Comparison of ENCODE assay signal across 9 mouse cellular contexts in the genomic region with DNA sequence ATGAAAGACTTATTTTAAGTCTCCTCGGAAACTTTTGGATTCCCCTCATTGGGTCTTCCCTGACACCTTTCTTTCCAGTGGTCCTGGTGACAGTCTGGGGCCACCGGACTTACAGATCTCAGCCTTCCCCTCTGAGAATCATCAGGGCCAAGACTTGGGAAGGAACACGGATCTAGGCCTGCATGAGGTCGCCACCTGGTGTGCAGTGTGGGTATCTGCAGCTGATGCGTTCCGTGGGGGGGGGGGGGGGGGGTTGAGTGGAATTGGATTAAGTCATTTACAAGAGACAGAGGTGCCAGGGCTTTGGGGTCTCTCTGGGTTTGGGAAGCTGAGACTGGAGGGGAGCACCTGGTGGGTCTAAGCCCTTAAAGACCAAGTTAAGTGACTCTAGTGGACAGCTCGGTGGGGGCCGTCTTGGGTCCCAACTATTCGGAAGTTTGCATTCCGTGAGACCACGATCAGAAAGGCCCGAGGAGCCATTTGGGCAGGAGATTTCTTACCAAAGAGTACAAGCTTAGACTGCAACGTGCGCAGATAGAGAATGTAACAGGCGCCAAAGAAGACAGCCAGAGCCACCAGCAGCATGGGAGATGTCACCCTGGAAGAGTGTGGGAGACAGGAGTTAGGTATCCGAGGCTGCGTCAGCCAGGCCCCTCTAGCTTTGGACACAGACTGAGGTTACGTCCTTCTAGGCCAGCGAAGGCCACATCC. TPM values are rescaled to one million over a fixed set of nuclear protein-coding genes. Genes with fewer than 3 reads are reported as not detected.
DNase-seq lines count a peak whose midpoint lies in the region; ATAC-seq lines count a peak whose summit lies in the region.
"Had no signal": no experiment of that assay in that cellular context is flagged by ENCODE, and none has a peak within 500 bp of the region (broad histone marks: within the 10 kb centered on the region; RNA-seq: fewer than 3 reads in every experiment).

No protein-coding gene starts in this region.

- peak overlapping the region; percentile 74 for H3K27ac ChIP-seq in hindbrain, embryonic 14.5 days
- H3K27ac ChIP-seq in liver, embryonic 12.5 days: peak overlapping the region; percentile 89

- H3K36me3 ChIP-seq in erythroblast, embryonic 14.5 days (ENCODE audit: control insufficient read depth): peaks cover 7% of the 10 kb centered on the region
- H3K36me3 ChIP-seq in hindbrain, embryonic 14.5 days (replicated peaks; ENCODE audit: control insufficient read depth, insufficient read depth): peaks cover 14% of the 10 kb centered on the region
- H3K36me3 ChIP-seq in liver, embryonic 12.5 days: peaks cover 11% of the 10 kb centered on the region; the same call in 1 of the 2 replicates

- H3K9ac ChIP-seq in hindbrain, embryonic 14.5 days: peak overlapping the region; percentile 71; the same call in 1 of the 2 replicates
- peak overlapping the region; percentile 81 for H3K9ac ChIP-seq in liver, embryonic 12.5 days

- 12% methylated on average over 19 of the region's 19 CpGs for WGBS in hindbrain, embryonic 14.5 days
- WGBS in liver, embryonic 12.5 days (ENCODE audit: insufficient replicate concordance): 7% methylated on average over 19 of the region's 19 CpGs

- peak; percentile 40 for DNase-seq in layer of hippocampus, adult 9-10 months (ENCODE audit: low spot score)
- no peak for DNase-seq in layer of hippocampus, adult 8-10 months (ENCODE audit: low spot score in 2 of 2)
- DNase-seq in adrenal gland, postnatal 36 days: peak; percentile 41 to 52
- peak; percentile 51 for DNase-seq in hindbrain, embryonic 14.5 days (ENCODE audit: low spot score)
- no peak for DNase-seq in ovary, postnatal 14 days (ENCODE audit: low spot score)

- H3K9me3 ChIP-seq in erythroblast, embryonic 14.5 days (ENCODE audit: control insufficient read depth, low read length): no peaks in the 10 kb centered on the region
- H3K9me3 ChIP-seq in hindbrain, embryonic 14.5 days (ENCODE audit: control insufficient read depth, low read length): no peaks in the 10 kb centered on the region
- H3K9me3 ChIP-seq in liver, embryonic 12.5 days (replicated peaks): no peaks in the 10 kb centered on the region

- peak overlapping the region; percentile 82 for H3K4me3 ChIP-seq in erythroblast, embryonic 14.5 days (replicated peaks)
- H3K4me3 ChIP-seq in hindbrain, embryonic 14.5 days (replicated peaks; ENCODE audit: low read length): peak overlapping the region; percentile 60
- H3K4me3 ChIP-seq in liver, embryonic 12.5 days: peak overlapping the region; percentile 83

- ATAC-seq in hindbrain, embryonic 14.5 days (ENCODE audit: low FRiP score): no peak
- ATAC-seq in liver, embryonic 12.5 days: peak; percentile 0; the same call in 1 of the 2 replicates
- peak; percentile 34 for ATAC-seq in monocyte, adult 5-6 weeks (replicated peaks; ENCODE audit: insufficient number of reproducible peaks, low FRiP score, low TSS enrichment, poor library complexity, severe bottlenecking)

- peak overlapping the region; percentile 68 for H3K4me2 ChIP-seq in hindbrain, embryonic 14.5 days (replicated peaks)
- peak overlapping the region; percentile 99 for H3K4me2 ChIP-seq in liver, embryonic 12.5 days

- H3K4me1 ChIP-seq in erythroblast, embryonic 14.5 days (ENCODE audit: control insufficient read depth): peaks cover 29% of the 10 kb centered on the region
- H3K4me1 ChIP-seq in hindbrain, embryonic 14.5 days (replicated peaks; ENCODE audit: control insufficient read depth, insufficient read depth, low read length): peaks cover 9% of the 10 kb centered on the region; the same call in 1 of the 2 replicates
- H3K4me1 ChIP-seq in liver, embryonic 12.5 days: peaks cover 21% of the 10 kb centered on the region

- no peaks in the 10 kb centered on the region for H3K27me3 ChIP-seq in erythroblast, embryonic 14.5 days (ENCODE audit: control insufficient read depth)
- no peaks in the 10 kb centered on the region for H3K27me3 ChIP-seq in hindbrain, embryonic 14.5 days (ENCODE audit: control insufficient read depth, insufficient read depth, low read length)
- H3K27me3 ChIP-seq in liver, embryonic 12.5 days (replicated peaks): peaks cover 3% of the 10 kb centered on the region; the same call in 1 of the 2 replicates

RNA-seq across cellular contexts. Expression of a gene that starts 1.1 kb away (rescaled TPM):
- total RNA-seq in layer of hippocampus, adult 8-10 months (2022): 100 to 1,000 TPM; 293 to 308 (median 300) TPM
- 100 to 1,000 TPM; 325 to 361 TPM for total RNA-seq in adrenal gland, postnatal 36 days (2021)
- polyA plus RNA-seq in erythroblast, embryonic 14.5 days (2012): 10.4 and 12.9 TPM in 2 replicates
- polyA plus RNA-seq in hindbrain, embryonic 14.5 days (2014; fragmentation: Nextera tagmentation; extraction: Ambion mirVana): 331 and 332 TPM in 2 replicates
- 63.4 and 67.4 TPM in 2 replicates for polyA plus RNA-seq in liver, embryonic 12.5 days (2016; fragmentation: Nextera tagmentation; extraction: Ambion mirVana)
- total RNA-seq in monocyte, adult 5-6 weeks (2017): 82.7 to 149 TPM (median 92.1 TPM) in 3 replicates

RNA-seq across cellular contexts. Expression of a gene that starts 27.1 kb away (rescaled TPM):
- total RNA-seq in layer of hippocampus, adult 8-10 months (2022): not detected
- not detected for total RNA-seq in adrenal gland, postnatal 36 days (2021)
- polyA plus RNA-seq in erythroblast, embryonic 14.5 days (2012): not detected in 2 replicates
- 5.9 and 6.6 TPM in 2 replicates for polyA plus RNA-seq in hindbrain, embryonic 14.5 days (2014; fragmentation: Nextera tagmentation; extraction: Ambion mirVana)
- polyA plus RNA-seq in liver, embryonic 12.5 days (2016; fragmentation: Nextera tagmentation; extraction: Ambion mirVana): not detected in 2 replicates
- not detected in 3 replicates for total RNA-seq in monocyte, adult 5-6 weeks (2017)
- total RNA-seq: common myeloid progenitor, adult 5-6 weeks had no signal

RNA-seq across cellular contexts. Expression of a gene that starts 34.3 kb away (rescaled TPM):
- total RNA-seq in layer of hippocampus, adult 8-10 months (2022): 1,000 to 10,000 TPM; 2,163 to 2,251 (median 2,216) TPM
- total RNA-seq in adrenal gland, postnatal 36 days (2021): 100 to 1,000 TPM in 1 of 2 experiments, 10 to 100 TPM in 1; 69.6 to 106 TPM
- polyA plus RNA-seq in erythroblast, embryonic 14.5 days (2012): 0.10 and 0.11 TPM in 2 replicates
- polyA plus RNA-seq in hindbrain, embryonic 14.5 days (2014; fragmentation: Nextera tagmentation; extraction: Ambion mirVana): 404 and 524 TPM in 2 replicates
- polyA plus RNA-seq in liver, embryonic 12.5 days (2016; fragmentation: Nextera tagmentation; extraction: Ambion mirVana): 0.45 and 0.50 TPM in 2 replicates
- total RNA-seq in monocyte, adult 5-6 weeks (2017): 54.0 to 91.3 TPM (median 63.7 TPM) in 3 replicates

Comparison
In these comparisons a context has a peak if more than half of its experiments do, and no peak if none do; other contexts are left out.
1. DNase-seq: peak in layer of hippocampus, adult 9-10 months (single experiment), adrenal gland, postnatal 36 days (2 of 2) and hindbrain, embryonic 14.5 days (single experiment); none in layer of hippocampus, adult 8-10 months (0 of 2) and ovary, postnatal 14 days (single experiment).
2. RNA of a gene that starts 34.3 kb away (total RNA-seq): 2,163 to 2,251 TPM in layer of hippocampus, adult 8-10 months; 69.6 to 106 TPM in adrenal gland, postnatal 36 days and 54.0 to 91.3 TPM in monocyte, adult 5-6 weeks; every median in the first group is over 10 times any median in the second.
3. Peak in every context shown above with its lines, with median percentiles within 50 percentile points of each other: H3K4me3 ChIP-seq.